Mouse (Mus musculus) frontal cortex, adult 2 months (tissue): ENCODE measurements around the gene Dedd. TPM values are rescaled to one million over a fixed set of nuclear protein-coding genes. Genes with fewer than 3 reads are reported as not detected.
"Not testable (repeated sequence)": the region's sequence is repeated elsewhere in the genome, so short reads cannot be mapped to it uniquely, and the experiment has no call there.

Experiments
- DNase-seq, 2 experiments: peaks; one replicate each; pipeline ENCODE4 v3.0.0; 2022; ENCODE audit warnings: low spot score in 1 of 2; ENCODE audit errors: extremely low spot score in 1 of 2
- polyA plus RNA-seq: library from polyadenylated mRNA; depleted of rRNA; stranded (reverse); fragments of >200 nt; gene quantifications from 2 replicates; pipeline ENCODE4 v1.2.3, GENCODE M21; 2012

Dedd gene
- polyA plus RNA-seq, 1 experiment = 58.1 TPM

- not testable (repeated sequence) for DNase-seq
These were observed 22.8 kb upstream of the Dedd start for GRCm38 (mm10) chr1:171306157-171306556.

GRCm38 (mm10) chr1:171309321-171309720, 19.6 kb upstream of the Dedd start:
- DNase-seq = no peak

- no peak for DNase-seq
These were observed 9.2 kb upstream of the Dedd start for GRCm38 (mm10) chr1:171319748-171320147.

- DNase-seq = no peak
These were observed 8.8 kb upstream of the Dedd start for GRCm38 (mm10) chr1:171320151-171320550.

- no peak for DNase-seq
These were observed 7.5 kb upstream of the Dedd start for GRCm38 (mm10) chr1:171321415-171321814.

- no peak for DNase-seq
These were observed 6.9 kb upstream of the Dedd start for GRCm38 (mm10) chr1:171322012-171322411.

GRCm38 (mm10) chr1:171325571-171325970, 3.4 kb upstream of the Dedd start:
- DNase-seq = no peak

GRCm38 (mm10) chr1:171326588-171326987, 2.4 kb upstream of the Dedd start:
- DNase-seq = not testable (repeated sequence)

- no peak for DNase-seq
These were observed 701 bp upstream of the Dedd start for GRCm38 (mm10) chr1:171328244-171328643.

GRCm38 (mm10) chr1:171329433-171330215, 679 bp downstream of the Dedd start:
- DNase-seq = peak in 1 of 2 experiments; percentile 19

- peak in 1 of 2 experiments; percentile 25 for DNase-seq
These were observed 1.2 kb downstream of the Dedd start for GRCm38 (mm10) chr1:171330216-171330560.

- DNase-seq = no peak
These were observed 13.6 kb downstream of the Dedd start for GRCm38 (mm10) chr1:171342262-171343207.

GRCm38 (mm10) chr1:171343922-171344677, 15.2 kb downstream of the Dedd start:
- DNase-seq = no peak

- no peak for DNase-seq
These were observed 15.8 kb downstream of the Dedd start for GRCm38 (mm10) chr1:171344715-171345114.

GRCm38 (mm10) chr1:171345225-171346094, 16.5 kb downstream of the Dedd start, which contains the start of the genes Nit1 and Pfdn2:
Gene Nit1 (minus strand): TSS chr1:171345646.
Gene Pfdn2 (plus strand): TSS chr1:171345670.
- DNase-seq = peak; percentile 81 to 93

GRCm38 (mm10) chr1:171346095-171346450, 17.1 kb downstream of the Dedd start:
- DNase-seq = no peak

GRCm38 (mm10) chr1:171348665-171349064, 19.7 kb downstream of the Dedd start:
- no peak for DNase-seq

GRCm38 (mm10) chr1:171349210-171349609, 20.3 kb downstream of the Dedd start:
- no peak for DNase-seq

GRCm38 (mm10) chr1:171355812-171356340, 26.9 kb downstream of the Dedd start:
- no peak for DNase-seq
